Mouse (Mus musculus): ENCODE measurements at regions not wholly inside any gene's neighbourhood (a gene's known extent, or its start where the extent isn't known, plus 50 kb on each side); places are given as distances from the start of the nearest gene placed in this dataset.

DNA sequence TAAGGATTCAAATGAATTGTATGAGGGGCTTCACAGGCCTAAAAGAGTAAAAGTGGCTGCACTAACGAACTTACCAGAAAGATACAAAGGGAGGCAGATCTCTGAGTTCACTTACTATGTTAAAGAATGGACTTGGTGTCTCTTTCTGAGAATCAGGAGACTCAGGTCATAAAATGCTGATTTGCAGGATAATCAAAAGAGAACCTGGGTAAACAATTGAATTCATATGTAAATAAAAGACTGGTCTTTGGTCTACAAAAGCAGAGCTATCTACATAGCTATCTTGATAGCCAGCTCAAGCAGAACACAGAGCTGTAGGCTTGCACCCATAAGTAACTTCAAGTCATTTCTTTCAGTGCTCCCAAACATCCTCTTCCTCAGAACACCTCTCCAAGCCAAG lies 72.8 kb upstream of the 4930583I09Rik start:
- 77% methylated on average over 1 of the region's 1 CpGs for WGBS
- no peaks in the 10 kb centered on the region for H3K4me1 ChIP-seq
- H3K27ac ChIP-seq: no peak overlapping the region
- no peaks in the 10 kb centered on the region for H3K36me3 ChIP-seq
- H3K4me2 ChIP-seq: no peak overlapping the region
- no peaks in the 10 kb centered on the region for H3K27me3 ChIP-seq (replicated peaks)
- no peak overlapping the region for H3K4me3 ChIP-seq (replicated peaks)
- no peak for ATAC-seq (ENCODE audit: insufficient read depth, low FRiP score, low read depth)
- no peaks in the 10 kb centered on the region for H3K9me3 ChIP-seq
- H3K9ac ChIP-seq: no peak overlapping the region

GRCm38 (mm10) chr17:64901721-64902623 lies 66.1 kb upstream of the 4930583I09Rik start:
- H3K9ac ChIP-seq: no peak overlapping the region
- ATAC-seq (ENCODE audit: insufficient read depth, low FRiP score, low read depth): no peak
- H3K4me2 ChIP-seq: no peak overlapping the region
- H3K9me3 ChIP-seq: no peaks in the 10 kb centered on the region
- H3K4me3 ChIP-seq (replicated peaks): no peak overlapping the region
- no peaks in the 10 kb centered on the region for H3K4me1 ChIP-seq
- 46% methylated on average over 17 of the region's 17 CpGs for WGBS
- no peak overlapping the region for H3K27ac ChIP-seq
- no peaks in the 10 kb centered on the region for H3K36me3 ChIP-seq
- no peaks in the 10 kb centered on the region for H3K27me3 ChIP-seq (replicated peaks)

DNA sequence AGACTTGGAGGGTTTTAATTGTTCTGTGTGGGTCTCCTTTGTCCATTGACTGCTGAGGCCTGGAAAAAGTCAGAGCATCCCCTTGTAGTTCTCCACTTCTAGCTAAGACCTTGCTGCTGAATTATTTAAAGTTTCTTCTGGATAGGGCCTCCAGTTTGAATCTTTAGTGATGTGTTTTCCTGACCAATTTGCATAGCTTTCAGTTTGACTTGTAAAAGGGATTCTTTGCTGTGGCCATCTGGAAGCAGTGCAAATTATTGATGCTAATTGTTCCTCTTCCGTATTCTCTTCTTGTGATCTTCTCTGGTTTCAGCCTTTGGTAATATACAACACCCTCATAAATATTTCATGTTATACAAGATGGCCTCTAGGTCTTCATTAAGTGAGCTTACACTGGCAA lies 61.6 kb upstream of the 4930583I09Rik start:
- H3K4me2 ChIP-seq: no peak overlapping the region

DNA sequence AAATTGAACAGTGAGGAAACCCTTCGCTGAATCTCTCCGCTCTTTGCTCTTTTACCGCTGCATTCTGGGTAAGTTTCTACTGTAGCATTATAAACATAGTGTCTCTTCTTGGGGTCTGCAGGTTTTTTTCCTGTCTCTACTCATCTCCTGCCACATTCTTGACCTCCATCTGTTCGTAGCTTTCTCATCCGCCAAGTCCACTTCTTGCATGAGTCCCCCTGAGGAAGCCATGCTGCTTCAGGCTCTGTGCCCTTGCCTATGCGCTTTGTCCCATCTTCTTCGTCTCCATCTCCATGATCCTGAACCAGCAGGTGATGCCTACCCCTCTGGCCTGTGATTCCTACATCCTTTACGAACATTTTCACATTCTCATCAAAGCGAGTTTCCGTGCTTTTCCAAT lies 60.0 kb upstream of the 4930583I09Rik start:
- Histone ChIP-seq H3K9ac (no peak overlapping the region), H3K36me3 (no peaks in the 10 kb centered on the region), H3K27ac (no peak overlapping the region), H3K9me3 (no peaks in the 10 kb centered on the region), H3K4me3 (replicated peaks) (no peak overlapping the region), H3K4me2 (no peak overlapping the region), H3K4me1 (no peaks in the 10 kb centered on the region), H3K27me3 (replicated peaks) (no peaks in the 10 kb centered on the region)
- 89% methylated on average over 10 of the region's 10 CpGs for WGBS
- ATAC-seq (ENCODE audit: insufficient read depth, low FRiP score, low read depth): no peak

More for the DNA sequence above, 61.6 kb upstream of the 4930583I09Rik start:
- WGBS: 83% methylated on average over 1 of the region's 1 CpGs
- Histone ChIP-seq H3K27me3 (replicated peaks) (no peaks in the 10 kb centered on the region), H3K36me3 (no peaks in the 10 kb centered on the region), H3K9ac (no peak overlapping the region), H3K4me1 (no peaks in the 10 kb centered on the region), H3K27ac (no peak overlapping the region), H3K4me3 (replicated peaks) (no peak overlapping the region), H3K9me3 (no peaks in the 10 kb centered on the region)
- ATAC-seq (ENCODE audit: insufficient read depth, low FRiP score, low read depth): no peak

GRCm38 (mm10) chr17:64895466-64895865 lies 59.6 kb upstream of the 4930583I09Rik start:
- no peak for ATAC-seq (ENCODE audit: insufficient read depth, low FRiP score, low read depth)
- H3K9ac ChIP-seq: no peak overlapping the region
- H3K27ac ChIP-seq: no peak overlapping the region
- WGBS: 80% methylated on average over 10 of the region's 10 CpGs
- no peak overlapping the region for H3K4me2 ChIP-seq
- no peaks in the 10 kb centered on the region for H3K9me3 ChIP-seq
- no peaks in the 10 kb centered on the region for H3K27me3 ChIP-seq (replicated peaks)
- no peaks in the 10 kb centered on the region for H3K4me1 ChIP-seq
- no peak overlapping the region for H3K4me3 ChIP-seq (replicated peaks)
- no peaks in the 10 kb centered on the region for H3K36me3 ChIP-seq

DNA sequence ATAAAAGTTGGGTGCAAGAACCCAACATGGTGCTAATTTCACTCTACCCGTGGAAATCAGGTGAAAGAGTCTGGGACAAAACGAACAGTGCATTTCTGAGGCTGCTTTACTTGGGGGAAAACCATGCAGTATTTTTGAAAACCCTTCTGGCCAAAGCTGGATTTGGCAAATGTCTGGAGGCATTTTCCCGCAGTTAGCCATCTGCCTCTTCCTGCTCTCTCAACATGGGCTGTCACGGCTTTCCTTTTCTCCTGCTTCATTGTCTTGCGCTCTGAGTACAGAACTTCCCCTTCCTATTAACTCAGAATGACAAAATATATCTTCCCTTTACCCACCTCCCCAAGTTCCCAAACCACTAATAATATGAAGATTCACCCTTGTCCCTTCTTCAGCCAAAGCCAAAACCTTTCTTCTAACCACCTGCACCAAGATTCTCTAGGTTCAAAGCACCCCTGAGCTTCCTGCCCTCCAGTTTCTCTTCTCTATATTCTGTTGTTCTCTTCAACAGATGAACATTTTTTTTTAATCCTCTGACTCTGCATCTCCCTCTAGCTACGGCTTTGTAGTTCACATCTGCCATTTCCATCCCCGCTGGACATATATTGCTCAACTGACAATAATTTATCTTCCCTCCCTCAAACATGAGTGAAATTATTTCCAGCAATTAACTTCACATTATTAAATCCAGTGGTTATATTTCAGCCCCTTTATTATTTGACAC lies 57.5 kb upstream of the 4930583I09Rik start:
- H3K9me3 ChIP-seq: no peaks in the 10 kb centered on the region
- 77% methylated on average over 7 of the region's 7 CpGs for WGBS
- no peaks in the 10 kb centered on the region for H3K36me3 ChIP-seq
- no peak overlapping the region for H3K9ac ChIP-seq
- H3K27me3 ChIP-seq (replicated peaks): no peaks in the 10 kb centered on the region
- no peak overlapping the region for H3K27ac ChIP-seq
- no peaks in the 10 kb centered on the region for H3K4me1 ChIP-seq
- H3K4me2 ChIP-seq: no peak overlapping the region
- ATAC-seq (ENCODE audit: insufficient read depth, low FRiP score, low read depth): no peak
- no peak overlapping the region for H3K4me3 ChIP-seq (replicated peaks)
